Mouse (Mus musculus): ENCODE data around the gene Myo3a.

DNA sequence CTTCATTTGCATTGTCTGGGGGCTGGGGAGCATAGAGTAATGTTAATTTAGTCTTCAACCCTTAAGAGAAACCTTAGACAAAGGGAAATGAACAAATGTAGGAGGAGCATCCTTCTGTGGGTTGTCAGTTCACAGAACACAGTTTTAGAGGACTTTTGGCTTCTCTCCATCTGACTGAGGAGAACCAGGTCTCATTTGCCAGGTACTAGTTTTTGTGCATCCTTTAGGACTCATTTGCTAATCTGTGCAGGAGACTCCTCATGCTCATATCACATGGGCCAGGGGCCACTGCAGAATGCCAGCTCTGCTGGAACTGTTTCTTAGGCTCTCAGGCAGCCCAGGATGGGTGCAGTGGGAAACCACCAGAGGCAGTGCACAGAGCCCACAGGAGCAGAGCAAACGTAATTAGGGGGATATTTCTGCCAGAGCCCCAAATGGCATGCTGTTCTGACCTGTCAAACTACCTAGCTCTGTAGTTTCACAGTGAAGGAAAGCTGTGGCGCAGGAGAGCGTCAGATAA, 399.9 kb downstream of the Myo3a start:
- no peak for TF ChIP-seq EP300 (IDR thresholded peaks at IDR 0.05; ENCODE audit: low read depth)
- TF ChIP-seq CTCF (IDR thresholded peaks at IDR 0.05; ENCODE audit: low read depth): no peak
